Mouse (Mus musculus) G1E (cell line): ENCODE data around the gene Ubd. TPM values are rescaled to one million over a fixed set of nuclear protein-coding genes. Genes with fewer than 3 reads are reported as not detected.

ENCODE experiments used
- ATAC-seq: 2 replicates; pipeline ENCODE4 v1.8.0; 2016; ENCODE audit warnings: mild to moderate bottlenecking; ENCODE audit not compliant: insufficient number of reproducible peaks, poor library complexity, low FRiP score, severe bottlenecking; ENCODE audit errors: extremely low read depth
- DNase-seq: peaks from one replicate; pipeline ENCODE4 v3.0.0; 2012; ENCODE audit warnings: low spot score
- H3K27me3 ChIP-seq: 2 replicates; pipeline ENCODE4 v1.6.1; 2012; ENCODE audit warnings: mild to moderate bottlenecking, low read length, inconsistent platforms; ENCODE audit not compliant: insufficient read depth
- H3K36me3 ChIP-seq: replicated peaks from 2 replicates; pipeline ENCODE3; 2012; ENCODE audit warnings: mild to moderate bottlenecking, inconsistent platforms
- H3K4me1 ChIP-seq: 2 replicates; pipeline ENCODE4 v1.6.1; 2012; ENCODE audit warnings: low read depth, low read length, inconsistent platforms, mixed read lengths; ENCODE audit not compliant: insufficient read depth
- H3K4me3 ChIP-seq: 2 replicates; pipeline ENCODE4 v1.5.1; 2012; ENCODE audit warnings: low read depth, mild to moderate bottlenecking, inconsistent platforms, low read length, moderate library complexity, mixed read lengths
- H3K9me3 ChIP-seq: replicated peaks from 2 replicates; pipeline ENCODE4 v1.6.1; 2012; ENCODE audit warnings: inconsistent platforms
- CTCF ChIP-seq: IDR thresholded peaks from 2 replicates; pipeline ENCODE4 v1.5.1; 2012; ENCODE audit warnings: low read depth, low read length, inconsistent platforms, mixed read lengths
- GATA1 ChIP-seq: IDR thresholded peaks from 2 replicates; pipeline ENCODE4 v1.6.1; 2012; ENCODE audit warnings: borderline replicate concordance, low read length, inconsistent platforms, mixed read lengths
- GATA2 ChIP-seq: IDR thresholded peaks from 2 replicates; pipeline ENCODE4 v1.6.1; 2012; ENCODE audit warnings: low read depth, low read length, inconsistent platforms, borderline replicate concordance
- POLR2AphosphoS5 ChIP-seq: IDR thresholded peaks from 2 replicates; pipeline ENCODE4 v1.6.1; 2012; ENCODE audit warnings: low read depth, low read length, inconsistent platforms; ENCODE audit not compliant: insufficient replicate concordance
- TAL1 ChIP-seq: conservative IDR thresholded peaks from 2 replicates; pipeline ENCODE4 v1.6.1; 2012; ENCODE audit warnings: low read depth, low read length, inconsistent platforms, mixed read lengths
- polyA plus RNA-seq: library from polyadenylated mRNA; stranded (reverse); fragments of >175 nt; gene quantifications from 2 replicates; pipeline ENCODE4 v1.2.3, GENCODE M21; 2012
- total RNA-seq, 2 experiments: library from RNA; stranded (forward) in 1 of 2; stranded (reverse) in 1 of 2; fragments of 200-1000 nt in 1 of 2; fragments of >200 nt in 1 of 2; fragmentation: Nextera tagmentation in 1 of 2; gene quantifications; 2 replicates each; pipeline ENCODE4 v1.2.3; 2014 to 2017

Gene Ubd
- total and polyA plus RNA-seq, 3 experiments = not detected

DNA sequence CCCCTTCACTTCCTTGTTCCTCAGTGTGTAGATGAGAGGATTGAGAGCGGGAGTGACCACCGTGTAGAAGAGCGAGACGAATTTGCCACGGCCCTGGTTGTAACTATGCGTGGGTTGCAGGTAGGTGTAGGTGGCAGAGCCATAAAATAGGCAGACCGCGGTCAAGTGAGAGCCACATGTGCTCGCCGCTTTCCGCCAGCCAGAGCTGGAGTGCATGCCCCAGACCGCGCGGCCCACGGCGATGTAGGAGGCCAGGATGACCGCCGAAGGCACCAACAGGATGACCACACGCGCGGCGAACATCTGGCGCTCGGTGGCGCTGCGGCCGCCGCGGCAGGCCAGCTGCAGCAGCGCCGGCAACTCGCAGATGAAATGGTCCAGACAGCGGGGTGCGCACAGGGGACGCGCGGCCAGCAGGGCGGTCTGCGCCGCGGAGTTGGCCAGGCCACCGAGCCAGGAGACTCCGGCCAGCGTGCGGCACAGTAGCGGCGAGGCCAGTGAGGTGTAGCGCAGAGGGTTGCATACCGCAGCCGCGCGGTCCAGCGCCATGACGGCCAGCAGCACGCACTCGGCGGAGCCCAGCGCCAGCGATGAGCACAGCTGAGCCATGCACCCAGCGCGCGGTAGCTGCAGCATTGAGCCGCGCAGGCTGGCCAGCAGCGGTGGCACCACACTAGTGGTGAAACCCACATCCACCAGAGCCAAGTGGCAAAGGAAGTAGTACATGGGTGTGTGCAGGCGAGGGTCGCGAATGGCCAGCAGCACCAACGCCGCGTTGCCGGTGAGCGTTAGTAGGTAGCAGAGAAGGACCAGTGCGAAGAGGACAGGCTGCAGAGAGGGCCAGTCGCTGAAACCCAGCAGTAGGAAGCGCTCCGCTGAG lies 3.4 kb downstream of the Ubd start:
- no peaks in the 10 kb centered on the region for H3K36me3 ChIP-seq
- no peak for DNase-seq
- no peak for TF ChIP-seq GATA2
- no peak for TF ChIP-seq GATA1
- no peak for TF ChIP-seq TAL1
- no peak for ATAC-seq
- no peaks in the 10 kb centered on the region for H3K4me1 ChIP-seq
- peaks cover 8% of the 10 kb centered on the region for H3K9me3 ChIP-seq
- peaks cover 3% of the 10 kb centered on the region; the same call in 1 of the 2 replicates for H3K27me3 ChIP-seq
- no peak overlapping the region; the same call in 1 of the 2 replicates for H3K4me3 ChIP-seq

DNA sequence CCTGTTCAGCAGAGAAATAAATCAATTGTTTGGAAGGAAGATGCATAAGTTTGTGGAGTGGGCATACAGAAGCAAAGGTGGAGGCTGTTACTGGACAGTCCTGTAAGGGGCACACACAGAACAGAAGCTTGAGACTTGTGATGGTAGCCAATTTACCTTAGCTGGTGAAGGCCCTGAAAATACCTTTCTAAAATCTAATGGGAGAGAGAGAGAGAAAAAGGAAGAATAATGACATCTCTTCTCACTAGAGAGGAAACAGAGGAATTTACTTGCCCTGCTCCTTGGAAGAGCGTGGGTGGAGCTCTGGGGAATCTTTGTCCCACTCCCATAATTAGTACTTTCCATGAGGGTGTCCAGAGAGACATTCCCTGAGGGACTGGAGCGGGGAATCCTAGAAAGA lies 7.2 kb downstream of the Ubd start, which contains the start of gene Olfr94:
Gene Olfr94, minus strand, starts transcription at position 101 of the 400 bp plus-strand sequence.
- ATAC-seq = no peak
- H3K27me3 ChIP-seq = peaks cover 3% of the 10 kb centered on the region; the same call in 1 of the 2 replicates
- DNase-seq = no peak
- H3K4me3 ChIP-seq = no peak within 1 kb of the TSS
- no peaks in the 10 kb centered on the region for H3K36me3 ChIP-seq
- peaks cover 8% of the 10 kb centered on the region for H3K9me3 ChIP-seq
- no peak for TF ChIP-seq CTCF
- no peak for TF ChIP-seq GATA2
- no peak for TF ChIP-seq GATA1
- no peak for TF ChIP-seq TAL1
- TF ChIP-seq POLR2AphosphoS5 = no peak
- no peaks in the 10 kb centered on the region for H3K4me1 ChIP-seq

DNA sequence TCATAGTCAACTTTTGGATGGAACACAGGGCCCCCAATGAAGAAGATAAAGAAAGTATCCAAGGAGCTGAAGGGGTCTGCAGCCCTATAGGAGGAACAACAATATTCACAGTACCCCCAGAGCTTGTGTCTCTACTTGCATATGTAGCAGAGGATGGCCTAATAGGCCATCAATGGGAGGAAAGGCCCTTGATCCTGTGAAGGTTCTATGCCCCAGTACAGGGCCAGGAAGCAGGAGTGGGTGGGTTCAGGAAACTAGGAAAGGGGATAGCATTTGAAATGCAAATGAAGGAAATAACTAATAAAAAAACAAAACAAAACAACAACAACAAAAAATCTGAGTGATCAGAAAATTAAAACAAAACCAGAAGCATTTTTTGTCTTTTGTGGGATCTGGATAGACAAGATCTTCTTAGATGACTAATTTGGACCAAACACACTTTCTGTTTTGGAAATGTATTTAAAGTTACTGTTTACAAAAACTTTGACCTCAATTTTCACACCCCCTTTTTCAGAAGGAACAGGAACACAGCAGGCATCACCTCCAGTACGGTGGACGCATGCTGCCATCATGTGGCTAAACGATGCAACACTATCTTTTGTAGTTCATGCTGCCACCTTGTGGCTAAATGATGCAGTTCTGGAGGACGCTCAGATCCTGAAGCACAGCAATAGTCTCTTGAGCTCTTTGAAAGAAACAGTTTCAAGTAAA lies 9.7 kb downstream of the Ubd start:
- Histone ChIP-seq H3K36me3 (no peaks in the 10 kb centered on the region), H3K4me1 (no peaks in the 10 kb centered on the region), H3K4me3 (no peak overlapping the region), H3K27me3 (no peaks in the 10 kb centered on the region), H3K9me3 (no peaks in the 10 kb centered on the region)
- TF ChIP-seq CTCF (peak; percentile 78), GATA1 (no peak)
- DNase-seq = peak; percentile 23
- peak; percentile 84 for ATAC-seq

DNA sequence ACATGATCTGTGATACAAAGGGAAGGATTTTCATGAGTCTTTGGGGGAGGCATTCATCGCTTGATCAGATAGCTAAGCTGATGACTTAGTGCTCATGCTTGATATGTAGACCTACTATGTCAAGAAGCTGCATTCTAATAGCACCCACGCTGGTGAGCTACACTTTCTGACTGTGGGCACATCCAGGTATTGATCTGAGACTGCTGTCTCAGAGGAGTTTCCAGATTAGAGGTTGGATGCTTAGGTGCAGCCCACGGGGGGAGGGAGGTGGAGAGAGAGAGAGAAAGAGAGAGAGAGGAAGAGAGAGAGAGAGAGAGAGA lies 10.2 kb downstream of the Ubd start:
- DNase-seq (no peak), ATAC-seq (no peak)
- no peaks in the 10 kb centered on the region for H3K36me3 ChIP-seq
- no peaks in the 10 kb centered on the region for H3K4me1 ChIP-seq
- H3K27me3 ChIP-seq = no peaks in the 10 kb centered on the region
- TF ChIP-seq GATA1 (no peak), CTCF (no peak), GATA2 (no peak), TAL1 (no peak), POLR2AphosphoS5 (no peak)
- no peak overlapping the region for H3K4me3 ChIP-seq
- H3K9me3 ChIP-seq = no peaks in the 10 kb centered on the region

DNA sequence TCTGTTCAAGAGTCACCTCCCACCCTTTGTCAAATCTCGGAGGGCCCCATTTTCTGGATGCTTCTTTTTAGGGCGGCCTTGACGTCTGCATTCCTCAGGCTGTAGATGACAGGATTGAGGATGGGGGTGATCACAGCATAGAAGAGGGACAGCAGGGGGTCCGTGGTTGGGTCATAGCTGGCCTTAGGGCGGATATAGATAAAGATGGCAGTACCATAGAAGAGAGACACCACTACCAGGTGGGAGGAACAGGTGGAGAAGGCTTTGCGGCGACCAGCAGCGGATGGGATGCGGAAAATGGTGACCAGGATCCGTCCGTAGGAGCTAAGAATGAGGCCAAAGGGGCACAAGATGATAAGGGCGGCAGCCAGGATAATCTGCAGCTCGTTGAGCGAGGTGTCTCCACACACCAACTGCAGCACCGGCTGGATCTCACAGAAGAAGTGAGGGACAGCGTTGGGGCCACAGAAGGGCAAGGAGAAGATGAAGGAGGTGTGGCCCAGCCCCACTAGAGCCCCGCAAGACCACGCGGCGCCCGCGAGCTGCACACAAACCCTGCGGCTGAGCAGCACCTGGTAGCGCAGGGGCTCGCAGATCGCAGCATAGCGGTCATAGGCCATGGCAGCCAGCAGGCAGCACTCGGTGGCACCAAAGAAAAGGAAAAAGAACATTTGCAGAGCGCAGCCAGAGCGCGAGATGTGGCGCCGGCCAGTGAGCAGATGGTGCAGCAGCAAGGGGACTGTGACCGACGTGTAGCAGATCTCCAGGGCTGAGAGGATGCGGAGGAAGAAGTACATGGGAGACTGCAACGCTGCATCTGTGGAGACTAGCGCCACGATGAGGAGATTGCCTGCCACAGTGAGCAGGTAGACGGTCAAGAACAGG lies 17.4 kb downstream of the Ubd start:
- Histone ChIP-seq H3K9me3 (no peaks in the 10 kb centered on the region), H3K4me1 (no peaks in the 10 kb centered on the region), H3K36me3 (no peaks in the 10 kb centered on the region), H3K27me3 (no peaks in the 10 kb centered on the region), H3K4me3 (no peak overlapping the region)
- TF ChIP-seq CTCF = no peak
- TF ChIP-seq POLR2AphosphoS5 = no peak
- no peak for TF ChIP-seq TAL1
- TF ChIP-seq GATA2 = no peak
- TF ChIP-seq GATA1 = no peak
- ATAC-seq = no peak
- no peak for DNase-seq

DNA sequence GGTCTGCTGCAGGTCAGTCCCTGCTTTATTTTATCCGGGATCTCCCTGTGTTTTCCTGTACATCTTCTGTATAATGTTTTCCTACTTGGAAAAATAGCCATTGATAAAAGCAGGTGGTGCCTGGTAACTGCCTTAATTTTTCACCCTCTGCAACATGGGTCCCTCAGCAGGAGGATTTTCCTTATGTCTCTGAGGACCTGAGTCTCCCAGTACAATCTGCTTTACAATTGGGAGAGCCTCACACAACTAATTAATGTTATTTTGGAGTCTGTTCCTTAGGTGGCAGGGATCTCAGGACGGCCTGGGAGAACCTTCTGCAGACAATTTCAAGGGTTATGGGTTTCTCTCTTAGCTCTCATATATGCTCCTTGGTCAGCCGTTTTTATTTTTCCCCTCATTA lies 19.3 kb downstream of the Ubd start, which contains the start of gene Olfr95:
Gene Olfr95, minus strand, starts transcription at position 101 of the 400 bp plus-strand sequence.
- Histone ChIP-seq H3K27me3 (no peaks in the 10 kb centered on the region), H3K4me1 (no peaks in the 10 kb centered on the region), H3K36me3 (no peaks in the 10 kb centered on the region), H3K4me3 (no peak within 1 kb of the TSS), H3K9me3 (no peaks in the 10 kb centered on the region)
- no peak for DNase-seq
- no peak for ATAC-seq
- TF ChIP-seq GATA1 = no peak
- no peak for TF ChIP-seq GATA2
- no peak for TF ChIP-seq CTCF
- no peak for TF ChIP-seq POLR2AphosphoS5
